ENCODE assay signal across 30 mouse cellular contexts in genomic region chr1:169736139-169736538, GRCm38 (mm10). TPM values are rescaled to one million over a fixed set of nuclear protein-coding genes. Genes with fewer than 3 reads are reported as not detected.
DNase-seq lines count a peak whose midpoint lies in the region; ATAC-seq and TF ChIP-seq lines count a peak whose summit lies in the region.
"Had no signal": no experiment of that assay in that cellular context is flagged by ENCODE, and none has a peak within 500 bp of the region (broad histone marks: within the 10 kb centered on the region; RNA-seq: fewer than 3 reads in every experiment).

No protein-coding gene starts in this region.

- DNase-seq in heart, adult 11 months: peak; percentile 90
- DNase-seq in heart, postnatal 25 days (ENCODE audit: low spot score): no peak
- DNase-seq in lung, embryonic 14.5 days: peak; percentile 42
- DNase-seq in lung, adult 2 months: no peak
- DNase-seq in lung, postnatal 25 days (ENCODE audit: low spot score): peak; percentile 12
- DNase-seq in ovary, postnatal 36 days (ENCODE audit: low spot score): no peak
- DNase-seq: adrenal gland, postnatal 25 days; cerebellum, adult 18-20 months; cerebellum, postnatal 10 days; forebrain, postnatal 0 days; gastrocnemius, postnatal 36 days; heart, postnatal 14 days; kidney, adult 18-20 months; layer of hippocampus, adult 9-11 months; retina, postnatal 1 day; right cerebral cortex, postnatal 14 days; thymus, adult 2 months; thymus, postnatal 36 days had no signal

- WGBS in lung, embryonic 14.5 days: 36% methylated on average over 6 of the region's 6 CpGs
- WGBS in lung, adult 2 months: 39% methylated on average over 6 of the region's 6 CpGs

- no peak overlapping the region for H3K27ac ChIP-seq in lung, embryonic 14.5 days (ENCODE audit: low read depth)
- H3K27ac ChIP-seq: embryonic facial prominence, embryonic 13.5 days; kidney, postnatal 0 days; limb, embryonic 12.5 days; liver, embryonic 15.5 days; midbrain, embryonic 13.5 days; stomach, postnatal 0 days had no signal

- H3K9ac ChIP-seq in lung, embryonic 14.5 days: no peak overlapping the region
- H3K9ac ChIP-seq: embryonic facial prominence, embryonic 13.5 days; forebrain, postnatal 0 days; limb, embryonic 12.5 days; liver, embryonic 15.5 days; midbrain, embryonic 13.5 days had no signal

- no peak overlapping the region for H3K4me2 ChIP-seq in lung, embryonic 14.5 days
- H3K4me2 ChIP-seq: embryonic facial prominence, embryonic 13.5 days; limb, embryonic 12.5 days; liver, embryonic 15.5 days; midbrain, embryonic 13.5 days had no signal

- H3K9me3 ChIP-seq in lung, embryonic 14.5 days (ENCODE audit: low read depth, low read length): no peaks in the 10 kb centered on the region
- H3K9me3 ChIP-seq: embryonic facial prominence, embryonic 13.5 days; limb, embryonic 12.5 days; liver, embryonic 15.5 days; midbrain, embryonic 13.5 days had no signal

- TF ChIP-seq CTCF in lung, embryonic 14.5 days (IDR thresholded peaks at IDR 0.05; ENCODE audit: low read depth): no peak
- no peak for TF ChIP-seq CTCF in lung, adult 2 months (IDR thresholded peaks at IDR 0.05; ENCODE audit: insufficient read depth, low read length)

- H3K4me1 ChIP-seq in lung, embryonic 14.5 days (ENCODE audit: insufficient read depth): no peaks in the 10 kb centered on the region
- H3K4me1 ChIP-seq in lung, adult 2 months (ENCODE audit: control insufficient read depth, insufficient read depth, low read length): no peaks in the 10 kb centered on the region
- H3K4me1 ChIP-seq: embryonic facial prominence, embryonic 13.5 days; limb, embryonic 12.5 days; liver, embryonic 15.5 days; midbrain, embryonic 13.5 days had no signal

- no peak for ATAC-seq in lung, embryonic 14.5 days (ENCODE audit: insufficient read depth)
- no peak for ATAC-seq in megakaryocyte, adult 5-6 weeks (ENCODE audit: poor library complexity, severe bottlenecking)
- ATAC-seq: forebrain, postnatal 0 days; hindbrain, embryonic 16.5 days; midbrain, embryonic 13.5 days had no signal

- no peak overlapping the region for H3K4me3 ChIP-seq in lung, embryonic 14.5 days (ENCODE audit: low read depth, low read length)
- no peak overlapping the region for H3K4me3 ChIP-seq in lung, adult 2 months (replicated peaks; ENCODE audit: extremely low read depth, low read depth, low read length)
- H3K4me3 ChIP-seq: embryonic facial prominence, embryonic 13.5 days; erythroblast, embryonic 14.5 days; limb, embryonic 12.5 days; liver, embryonic 15.5 days; midbrain, embryonic 13.5 days had no signal

- no peak for TF ChIP-seq POLR2A in lung, adult 2 months (IDR thresholded peaks at IDR 0.05; ENCODE audit: borderline replicate concordance, extremely low read depth, low read depth, low read length)

- no peaks in the 10 kb centered on the region for H3K36me3 ChIP-seq in lung, embryonic 14.5 days (ENCODE audit: insufficient read depth)
- H3K36me3 ChIP-seq: embryonic facial prominence, embryonic 13.5 days; limb, embryonic 12.5 days; liver, embryonic 15.5 days; midbrain, embryonic 13.5 days had no signal

- no peaks in the 10 kb centered on the region for H3K27me3 ChIP-seq in lung, embryonic 14.5 days (ENCODE audit: insufficient read depth, low read length)
- H3K27me3 ChIP-seq: embryonic facial prominence, embryonic 13.5 days; limb, embryonic 12.5 days; liver, embryonic 15.5 days; midbrain, embryonic 13.5 days had no signal

- intact Hi-C loops in heart, postnatal 25 days (cut with DNase I): loop anchor here (5.0 kb wide), 1 partner anchor 49 kb away; no protein-coding TSS in a partner anchor

RNA-seq across cellular contexts. Expression of gene Rgs4, which starts 11.3 kb away (rescaled TPM):
- total RNA-seq in heart, postnatal 25 days (2021): 10 to 100 TPM; 13.5 to 20.4 TPM
- 2.9 and 4.4 TPM in 2 replicates for polyA plus RNA-seq in lung, embryonic 14.5 days (2014; fragmentation: Nextera tagmentation; extraction: Ambion mirVana)
- polyA plus RNA-seq in lung, adult 2 months (2012; rRNA removed): 2.2 and 5.9 TPM in 2 replicates
- total RNA-seq in megakaryocyte, adult 5-6 weeks (2015): not detected in 2 replicates
- 0.04 TPM in 1 of 2 replicates, not detected in the other for total RNA-seq in megakaryocyte, adult 5-6 weeks (2017)
- total RNA-seq: common myeloid progenitor, adult 5-6 weeks; megakaryocyte-erythroid progenitor cell, adult 5-6 weeks; MEL had no signal
- polyA plus RNA-seq: erythroblast, embryonic 14.5 days had no signal

Comparison
In these comparisons a context has a peak if more than half of its experiments do, and no peak if none do; other contexts are left out.
1. DNase-seq: peak in heart, adult 11 months (single experiment), lung, embryonic 14.5 days (single experiment) and lung, postnatal 25 days (single experiment); none in heart, postnatal 25 days (single experiment), lung, adult 2 months (single experiment) and ovary, postnatal 36 days (single experiment).
2. RNA of gene Rgs4, which starts 11.3 kb away (total RNA-seq): 13.5 to 20.4 TPM in heart, postnatal 25 days; 0.04 TPM in megakaryocyte, adult 5-6 weeks; every median in the first group is over 10 times any median in the second.